Mouse (Mus musculus): ENCODE results near the gene Galnt3. TPM values are rescaled to one million over a fixed set of nuclear protein-coding genes. Genes with fewer than 3 reads are reported as not detected.

The Galnt3 gene
- total RNA-seq, 2 experiments from 2014 or later: 7.8 to 7.9 TPM

Other genes with a start within 250 kb of the Galnt3 start
- 10 to 100 TPM; 10.9 to 12.9 TPM for gene Ttc21b, start 131.6 kb upstream of the Galnt3 start, total RNA-seq (2021)

Measured in layer of hippocampus, postnatal 36 days (tissue).